Mouse (Mus musculus) kidney, embryonic 14.5 days (tissue): Measurements from ENCODE around the gene Jakmip3. TPM values are rescaled to one million over a fixed set of nuclear protein-coding genes. Genes with fewer than 3 reads are reported as not detected.

Experiments used
- ATAC-seq: fragments of 200-750 bp; cut with Nextera tagmentation; 2 replicates; pipeline ENCODE4 v1.8.0; 2017; ENCODE audit warnings: moderate number of reproducible peaks, mild to moderate bottlenecking, moderate TSS enrichment, moderate library complexity; ENCODE audit not compliant: low FRiP score, low TSS enrichment
- H3K27ac ChIP-seq: fragments of 300-500 bp; sonication (generic); 2 replicates; pipeline ENCODE4 v1.5.1; 2014; ENCODE audit warnings: low read depth, mild to moderate bottlenecking, low read length, moderate library complexity, mixed read lengths
- H3K27me3 ChIP-seq: fragments of 300-500 bp; sonication (generic); 2 replicates; pipeline ENCODE4 v1.6.1; 2014; ENCODE audit warnings: mild to moderate bottlenecking, low read length; ENCODE audit not compliant: control insufficient read depth, insufficient read depth
- H3K36me3 ChIP-seq: fragments of 300-500 bp; sonication (generic); 2 replicates; pipeline ENCODE4 v1.6.1; 2014; ENCODE audit warnings: low read length, mixed read lengths; ENCODE audit not compliant: control insufficient read depth, insufficient read depth
- H3K4me1 ChIP-seq: fragments of 300-500 bp; sonication (generic); 2 replicates; pipeline ENCODE4 v1.6.1; 2014; ENCODE audit warnings: low read length, mixed read lengths; ENCODE audit not compliant: control insufficient read depth, insufficient read depth
- H3K4me2 ChIP-seq: fragments of 300-500 bp; sonication (generic); replicated peaks from 2 replicates; pipeline ENCODE4 v1.6.1; 2014; ENCODE audit warnings: low read depth, mild to moderate bottlenecking, low read length
- H3K4me3 ChIP-seq: fragments of 300-500 bp; sonication (generic); 2 replicates; pipeline ENCODE4 v1.5.1; 2014; ENCODE audit warnings: mild to moderate bottlenecking, low read length
- H3K9ac ChIP-seq: fragments of 300-500 bp; sonication (generic); 2 replicates; pipeline ENCODE4 v1.6.1; 2014; ENCODE audit warnings: low read depth, mild to moderate bottlenecking, low read length, moderate library complexity
- H3K9me3 ChIP-seq: fragments of 300-500 bp; sonication (generic); 2 replicates; pipeline ENCODE4 v1.6.1; 2016; ENCODE audit warnings: low read length; ENCODE audit not compliant: control insufficient read depth
- WGBS: fragments of 180-500 bp; shearing (Covaris S2); extraction: QIAGEN DNeasy Blood & Tissue Kit; methylation state at CpG from one replicate; pipeline ENCODE4 v1.1.7; 2014; 5-methylcytosine and 5-hydroxymethylcytosine counted together
- polyA plus RNA-seq: library from polyadenylated mRNA; unstranded; fragments of >200 nt; fragmentation: Nextera tagmentation; extraction: Ambion mirVana; gene quantifications from 2 replicates; pipeline ENCODE4 v1.2.1, GENCODE M21; 2014

Gene Jakmip3
- polyA plus RNA-seq, 1 experiment from 2014 or later: 0.42 TPM

DNA sequence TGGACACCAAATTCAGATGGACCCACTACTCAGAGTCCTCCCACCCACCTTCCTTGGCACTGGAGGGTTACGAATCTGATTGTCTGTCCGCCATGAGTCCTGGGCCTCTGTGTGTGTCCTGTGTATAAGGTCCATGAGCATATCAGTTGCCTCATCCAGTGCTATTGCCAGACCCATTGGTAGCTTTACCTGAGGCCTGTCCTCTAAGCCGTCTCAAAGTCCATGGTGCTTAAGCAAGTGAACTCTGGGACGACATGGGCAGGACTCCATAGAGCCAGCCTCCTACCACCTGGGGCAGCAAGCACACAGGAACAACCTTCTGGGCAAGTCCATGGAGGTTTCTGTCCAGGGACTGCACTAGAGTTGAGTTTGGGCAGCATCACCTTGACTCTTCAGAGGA lies 90.7 kb downstream of the Jakmip3 start:
- Histone ChIP-seq H3K4me2 (no peak overlapping the region), H3K9ac (no peak overlapping the region), H3K9me3 (no peaks in the 10 kb centered on the region), H3K27ac (no peak overlapping the region), H3K27me3 (no peaks in the 10 kb centered on the region), H3K4me1 (no peaks in the 10 kb centered on the region), H3K36me3 (no peaks in the 10 kb centered on the region), H3K4me3 (no peak overlapping the region)
- ATAC-seq: no peak
- 90% methylated on average over 4 of the region's 4 CpGs for WGBS

DNA sequence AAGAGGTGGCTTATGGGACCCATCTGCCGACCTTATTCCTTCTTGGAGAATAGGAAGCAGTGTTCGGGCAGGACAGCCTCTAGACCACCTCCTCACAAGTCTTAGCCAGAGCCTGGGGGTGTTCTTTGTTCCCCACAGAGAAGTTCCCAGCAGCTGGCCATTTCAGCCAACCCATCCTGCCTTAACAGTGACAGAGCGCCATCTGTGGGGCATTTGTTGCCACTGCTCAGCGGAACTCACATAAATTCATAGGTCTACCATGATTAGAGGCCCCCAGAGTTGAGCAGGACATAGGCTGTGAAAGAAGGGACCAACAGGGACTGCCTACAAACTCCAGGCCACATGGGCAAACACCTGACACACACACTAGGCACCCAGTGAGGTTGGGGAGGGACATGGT lies 122.9 kb downstream of the Jakmip3 start:
- no peaks in the 10 kb centered on the region for H3K36me3 ChIP-seq
- ATAC-seq: no peak
- 60% methylated on average over 4 of the region's 4 CpGs for WGBS

GRCm38 (mm10) chr7:139068182-139068623 lies 127.7 kb downstream of the Jakmip3 start:
- H3K4me1 ChIP-seq: no peaks in the 10 kb centered on the region
- peak; percentile 74; the same call in 1 of the 2 replicates for ATAC-seq
- no peak overlapping the region for H3K9ac ChIP-seq
- no peak overlapping the region for H3K4me3 ChIP-seq
- H3K9me3 ChIP-seq: no peaks in the 10 kb centered on the region
- no peak overlapping the region for H3K27ac ChIP-seq
- H3K27me3 ChIP-seq: no peaks in the 10 kb centered on the region
- no peaks in the 10 kb centered on the region for H3K36me3 ChIP-seq
- H3K4me2 ChIP-seq: no peak overlapping the region
- WGBS: 2% methylated on average over 2 of the region's 2 CpGs

More for the DNA sequence above, 122.9 kb downstream of the Jakmip3 start:
- no peak overlapping the region for H3K4me2 ChIP-seq
- no peaks in the 10 kb centered on the region for H3K27me3 ChIP-seq
- no peak overlapping the region for H3K27ac ChIP-seq
- no peaks in the 10 kb centered on the region for H3K9me3 ChIP-seq
- no peak overlapping the region for H3K4me3 ChIP-seq
- no peaks in the 10 kb centered on the region for H3K4me1 ChIP-seq
- no peak overlapping the region for H3K9ac ChIP-seq

- Histone ChIP-seq H3K4me2 (no peak overlapping the region), H3K4me1 (peaks cover 38% of the 10 kb centered on the region), H3K4me3 (no peak overlapping the region), H3K9me3 (no peaks in the 10 kb centered on the region), H3K36me3 (no peaks in the 10 kb centered on the region), H3K27ac (no peak overlapping the region), H3K27me3 (no peaks in the 10 kb centered on the region), H3K9ac (no peak overlapping the region)
- ATAC-seq: no peak
- 19% methylated on average over 6 of the region's 6 CpGs for WGBS
These were observed 133.7 kb downstream of the Jakmip3 start for GRCm38 (mm10) chr7:139074189-139074588.

GRCm38 (mm10) chr7:139075054-139075794 lies 134.7 kb downstream of the Jakmip3 start:
- 34% methylated on average over 14 of the region's 14 CpGs for WGBS
- no peak overlapping the region for H3K9ac ChIP-seq
- no peaks in the 10 kb centered on the region for H3K27me3 ChIP-seq
- peaks cover 38% of the 10 kb centered on the region for H3K4me1 ChIP-seq
- ATAC-seq: no peak
- H3K9me3 ChIP-seq: no peaks in the 10 kb centered on the region
- no peak overlapping the region for H3K27ac ChIP-seq
- no peaks in the 10 kb centered on the region for H3K36me3 ChIP-seq
- no peak overlapping the region for H3K4me2 ChIP-seq
- H3K4me3 ChIP-seq: no peak overlapping the region

GRCm38 (mm10) chr7:139077283-139077682 lies 136.8 kb downstream of the Jakmip3 start:
- no peaks in the 10 kb centered on the region for H3K27me3 ChIP-seq
- ATAC-seq: peak; percentile 14; the same call in 1 of the 2 replicates
- H3K36me3 ChIP-seq: no peaks in the 10 kb centered on the region
- H3K4me1 ChIP-seq: peaks cover 38% of the 10 kb centered on the region
- no peak overlapping the region for H3K4me3 ChIP-seq
- no peak overlapping the region for H3K9ac ChIP-seq
- WGBS: 16% methylated on average over 7 of the region's 7 CpGs
- H3K9me3 ChIP-seq: no peaks in the 10 kb centered on the region
- H3K27ac ChIP-seq: peak overlapping the region; percentile 55; the same call in 1 of the 2 replicates
- H3K4me2 ChIP-seq: no peak overlapping the region

DNA sequence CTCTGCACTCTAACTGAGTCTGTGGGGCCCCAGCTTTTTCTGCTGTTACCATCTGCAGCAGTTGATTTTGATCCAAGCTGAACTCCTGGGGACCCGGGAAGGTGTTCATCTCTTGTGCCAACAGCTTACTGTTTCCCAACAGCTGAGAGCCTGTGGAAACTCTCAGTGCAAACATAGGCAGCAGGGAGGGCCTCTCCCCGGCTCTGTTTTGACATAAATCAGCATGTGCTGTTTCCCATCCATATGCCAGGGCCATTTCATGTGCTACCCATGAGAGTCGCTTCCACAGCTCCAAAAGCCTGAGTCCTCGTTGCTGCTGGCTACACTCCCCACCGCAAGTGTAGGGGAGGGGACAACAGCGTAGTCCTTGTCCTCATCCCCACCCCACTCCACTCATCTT lies 137.7 kb downstream of the Jakmip3 start:
- Histone ChIP-seq H3K27me3 (no peaks in the 10 kb centered on the region), H3K36me3 (no peaks in the 10 kb centered on the region), H3K4me3 (no peak overlapping the region), H3K9me3 (no peaks in the 10 kb centered on the region), H3K27ac (no peak overlapping the region; the same call in 1 of the 2 replicates), H3K9ac (no peak overlapping the region; the same call in 1 of the 2 replicates), H3K4me1 (peaks cover 38% of the 10 kb centered on the region), H3K4me2 (no peak overlapping the region)
- 33% methylated on average over 6 of the region's 6 CpGs for whole genome bisulfite sequencing
- ATAC-seq: no peak

DNA sequence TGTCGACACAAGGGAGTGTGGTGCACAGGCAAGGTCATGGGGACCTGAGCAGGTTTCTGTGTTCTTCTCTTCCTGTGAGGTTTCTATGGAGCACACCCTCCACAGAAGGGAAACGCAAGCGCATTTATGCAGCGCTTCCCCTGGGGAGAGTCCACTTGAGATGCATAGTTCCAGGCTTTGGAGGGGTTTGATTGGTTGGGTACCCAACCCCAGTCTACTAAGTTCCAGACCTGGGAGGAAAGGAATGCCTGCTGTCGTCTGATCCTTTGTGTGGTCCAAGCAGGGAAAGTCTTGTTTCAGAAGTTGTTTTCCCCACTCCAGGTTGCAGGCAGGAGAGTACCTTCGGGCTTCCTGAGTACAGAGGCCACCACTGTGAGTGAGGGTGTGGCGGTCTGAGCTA lies 138.6 kb downstream of the Jakmip3 start:
- Histone ChIP-seq H3K9ac (no peak overlapping the region), H3K4me2 (no peak overlapping the region), H3K9me3 (no peaks in the 10 kb centered on the region), H3K4me3 (no peak overlapping the region), H3K4me1 (peaks cover 38% of the 10 kb centered on the region), H3K36me3 (no peaks in the 10 kb centered on the region), H3K27me3 (no peaks in the 10 kb centered on the region), H3K27ac (no peak overlapping the region)
- ATAC-seq: no peak
- WGBS: 71% methylated on average over 7 of the region's 7 CpGs

GRCm38 (mm10) chr7:139080714-139081113 lies 140.2 kb downstream of the Jakmip3 start:
- 71% methylated on average over 4 of the region's 4 CpGs for WGBS
- no peaks in the 10 kb centered on the region; the same call in 1 of the 2 replicates for H3K27me3 ChIP-seq
- no peak for ATAC-seq
- no peak overlapping the region for H3K4me3 ChIP-seq
- no peak overlapping the region for H3K27ac ChIP-seq
- H3K9ac ChIP-seq: no peak overlapping the region
- no peaks in the 10 kb centered on the region for H3K36me3 ChIP-seq
- peaks cover 31% of the 10 kb centered on the region for H3K4me1 ChIP-seq
- H3K9me3 ChIP-seq: no peaks in the 10 kb centered on the region
- H3K4me2 ChIP-seq: no peak overlapping the region
